Mouse (Mus musculus): ENCODE measurements at regions not wholly inside any gene's neighbourhood (a gene's known extent, or its start where the extent isn't known, plus 50 kb on each side); places are given as distances from the start of the nearest gene placed in this dataset.

- TF ChIP-seq CTCF (IDR thresholded peaks at IDR 0.05; ENCODE audit: low read depth, low read length) (no peak), GATA1 (IDR thresholded peaks at IDR 0.05; ENCODE audit: borderline replicate concordance, low read length) (no peak), POLR2AphosphoS5 (IDR thresholded peaks at IDR 0.05; ENCODE audit: insufficient replicate concordance, low read depth, low read length) (no peak)
Observed at GRCm38 (mm10) chr6:126350476-126350875, 183.8 kb upstream of the Ntf3 start.
